Mouse (Mus musculus): Measurements from ENCODE around the gene Hspg2. TPM values are rescaled to one million over a fixed set of nuclear protein-coding genes. Genes with fewer than 3 reads are reported as not detected.
A peak's percentile ranks its signal among the peaks of the same experiment; 100 is the strongest.

Hspg2 gene
- total RNA-seq, 1 experiment: 226 TPM

DNA sequence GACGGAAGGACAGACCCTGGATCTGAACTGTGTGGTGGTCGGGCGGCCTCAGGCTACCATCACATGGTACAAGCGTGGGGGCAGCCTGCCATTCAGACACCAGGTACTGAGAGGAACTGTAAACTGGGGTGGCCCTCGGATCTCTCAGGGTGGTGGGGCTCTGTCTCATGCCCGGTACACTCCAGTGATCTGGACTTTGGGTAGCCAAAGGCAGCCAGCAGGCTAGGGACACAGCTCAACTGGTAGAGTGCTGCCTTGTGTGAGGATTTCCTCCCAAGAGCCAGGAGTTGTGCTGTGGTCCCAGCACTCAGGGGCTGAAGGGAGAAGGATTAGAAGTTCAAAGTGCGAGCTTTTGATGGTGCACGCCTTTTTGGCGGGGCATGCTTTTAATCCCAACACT lies 77.0 kb downstream of the Hspg2 start:
- Histone ChIP-seq H3K4me3 (ENCODE audit: insufficient read depth in 1 of 2, low read depth in 1 of 2, low read length in 2 of 2, poor library complexity in 1 of 2, severe bottlenecking in 1 of 2) (no peak overlapping the region), H3K36me3 (ENCODE audit: control insufficient read depth, insufficient read depth, low read length, poor library complexity, severe bottlenecking) (peaks cover 94% of the 10 kb centered on the region), H3K4me1 (ENCODE audit: control insufficient read depth in 2 of 2, insufficient read depth in 2 of 2, low read length in 2 of 2, poor library complexity in 1 of 2) (no peaks in the 10 kb centered on the region), H3K9ac (ENCODE audit: insufficient read depth, low read depth, low read length, poor library complexity, severe bottlenecking) (no peak overlapping the region), H3K27ac (ENCODE audit: insufficient read depth, low read depth, low read length, poor library complexity, severe bottlenecking) (no peak overlapping the region), H3K9me3 (ENCODE audit: control insufficient read depth, insufficient read depth, low read depth, low read length) (no peaks in the 10 kb centered on the region)
- no peak for DNase-seq (ENCODE audit: low read depth, low spot score)
- TF ChIP-seq ZC3H11A (IDR thresholded peaks at IDR 0.05; ENCODE audit: borderline replicate concordance, low read depth, low read length): no peak
- TF ChIP-seq ZNF384 (IDR thresholded peaks at IDR 0.05; ENCODE audit: low read depth, low read length): no peak
- no peak for TF ChIP-seq CHD2 (IDR thresholded peaks at IDR 0.05; ENCODE audit: low read depth, low read length)
- TF ChIP-seq HCFC1 (IDR thresholded peaks at IDR 0.05; ENCODE audit: borderline replicate concordance, insufficient read depth, low read length): no peak
- TF ChIP-seq MAFK (IDR thresholded peaks at IDR 0.05; ENCODE audit: insufficient read depth, low read depth, low read length): no peak
- in situ Hi-C loops (cut with MboI; ENCODE audit: low sequenced_read_pairs in 2 of 2, unreplicated experiment in 2 of 2): no loop called here

DNA sequence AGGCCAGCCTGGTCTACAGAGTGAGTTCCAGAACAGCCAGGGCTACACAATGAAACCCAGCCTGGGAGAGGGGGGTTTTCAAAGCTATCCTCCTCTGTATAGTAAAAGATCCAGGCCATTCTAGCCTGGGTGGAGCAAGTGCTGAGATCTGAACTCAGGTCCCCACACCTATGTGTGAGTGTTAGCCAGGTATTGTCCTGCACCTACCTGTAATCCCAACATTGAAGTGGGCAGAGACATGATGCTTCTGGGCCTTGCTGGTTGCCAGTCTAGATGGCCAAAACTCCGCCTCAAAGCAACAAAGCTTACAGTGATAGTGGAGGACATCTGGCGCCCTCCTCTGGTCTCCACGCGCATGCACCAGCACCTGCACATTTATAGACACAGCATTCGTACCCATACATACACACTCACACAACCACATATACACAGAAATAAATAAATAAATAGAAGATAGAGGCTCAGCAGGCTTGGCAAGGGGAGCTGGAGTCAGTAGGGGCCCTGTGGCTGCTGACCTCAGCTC lies 77.5 kb downstream of the Hspg2 start:
- Histone ChIP-seq H3K4me3 (ENCODE audit: insufficient read depth in 1 of 2, low read depth in 1 of 2, low read length in 2 of 2, poor library complexity in 1 of 2, severe bottlenecking in 1 of 2) (no peak overlapping the region), H3K4me1 (ENCODE audit: control insufficient read depth in 2 of 2, insufficient read depth in 2 of 2, low read length in 2 of 2, poor library complexity in 1 of 2) (no peaks in the 10 kb centered on the region), H3K9me3 (ENCODE audit: control insufficient read depth, insufficient read depth, low read depth, low read length) (no peaks in the 10 kb centered on the region), H3K27ac (ENCODE audit: insufficient read depth, low read depth, low read length, poor library complexity, severe bottlenecking) (no peak overlapping the region), H3K36me3 (ENCODE audit: control insufficient read depth, insufficient read depth, low read length, poor library complexity, severe bottlenecking) (peaks cover 93% of the 10 kb centered on the region), H3K9ac (ENCODE audit: insufficient read depth, low read depth, low read length, poor library complexity, severe bottlenecking) (no peak overlapping the region)
- peak; percentile 47 for DNase-seq (ENCODE audit: low read depth, low spot score)
- no peak for TF ChIP-seq HCFC1 (IDR thresholded peaks at IDR 0.05; ENCODE audit: borderline replicate concordance, insufficient read depth, low read length)
- 0 out of 2 replicates have a peak, but pooled peaks have one; percentile 25 for TF ChIP-seq ZC3H11A (IDR thresholded peaks at IDR 0.05; ENCODE audit: borderline replicate concordance, low read depth, low read length)
- in situ Hi-C loops (cut with MboI; ENCODE audit: low sequenced_read_pairs in 2 of 2, unreplicated experiment in 2 of 2): no loop called here

DNA sequence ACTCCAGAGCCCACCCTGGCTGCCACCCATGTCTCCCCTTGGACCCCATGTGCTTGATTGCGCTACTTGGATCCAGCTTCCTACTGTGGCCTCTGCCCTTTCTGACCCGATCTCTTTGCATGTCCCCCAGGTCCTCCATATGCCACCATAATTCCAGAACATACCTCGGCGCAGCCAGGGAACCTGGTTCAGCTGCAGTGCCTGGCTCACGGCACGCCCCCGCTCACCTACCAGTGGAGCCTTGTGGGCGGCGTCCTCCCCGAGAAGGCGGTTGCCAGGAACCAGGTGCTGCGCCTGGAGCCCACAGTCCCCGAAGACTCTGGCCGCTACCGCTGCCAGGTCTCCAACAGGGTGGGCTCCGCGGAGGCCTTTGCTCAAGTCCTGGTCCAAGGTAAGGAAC lies 84.9 kb downstream of the Hspg2 start:
- Histone ChIP-seq H3K4me1 (ENCODE audit: control insufficient read depth in 2 of 2, insufficient read depth in 2 of 2, low read length in 2 of 2, poor library complexity in 1 of 2) (0 out of 4 replicates have a peak, but pooled peaks cover 0 to 4% of the 10 kb centered on the region in 2 experiments), H3K27ac (ENCODE audit: insufficient read depth, low read depth, low read length, poor library complexity, severe bottlenecking) (no peak overlapping the region), H3K9ac (ENCODE audit: insufficient read depth, low read depth, low read length, poor library complexity, severe bottlenecking) (no peak overlapping the region), H3K36me3 (ENCODE audit: control insufficient read depth, insufficient read depth, low read length, poor library complexity, severe bottlenecking) (peaks cover 87% of the 10 kb centered on the region), H3K9me3 (ENCODE audit: control insufficient read depth, insufficient read depth, low read depth, low read length) (no peaks in the 10 kb centered on the region), H3K4me3 (ENCODE audit: insufficient read depth in 1 of 2, low read depth in 1 of 2, low read length in 2 of 2, poor library complexity in 1 of 2, severe bottlenecking in 1 of 2) (no peak overlapping the region)
- in situ Hi-C loops (cut with MboI; ENCODE audit: low sequenced_read_pairs in 2 of 2, unreplicated experiment in 2 of 2): no loop called here
- no peak for DNase-seq (ENCODE audit: low read depth, low spot score)
- TF ChIP-seq ZNF384 (IDR thresholded peaks at IDR 0.05; ENCODE audit: low read depth, low read length): no peak
- no peak for TF ChIP-seq HCFC1 (IDR thresholded peaks at IDR 0.05; ENCODE audit: borderline replicate concordance, insufficient read depth, low read length)
- TF ChIP-seq ZC3H11A (IDR thresholded peaks at IDR 0.05; ENCODE audit: borderline replicate concordance, low read depth, low read length): no peak
- no peak for TF ChIP-seq MAFK (IDR thresholded peaks at IDR 0.05; ENCODE audit: insufficient read depth, low read depth, low read length)
- TF ChIP-seq CHD2 (IDR thresholded peaks at IDR 0.05; ENCODE audit: low read depth, low read length): no peak

DNA sequence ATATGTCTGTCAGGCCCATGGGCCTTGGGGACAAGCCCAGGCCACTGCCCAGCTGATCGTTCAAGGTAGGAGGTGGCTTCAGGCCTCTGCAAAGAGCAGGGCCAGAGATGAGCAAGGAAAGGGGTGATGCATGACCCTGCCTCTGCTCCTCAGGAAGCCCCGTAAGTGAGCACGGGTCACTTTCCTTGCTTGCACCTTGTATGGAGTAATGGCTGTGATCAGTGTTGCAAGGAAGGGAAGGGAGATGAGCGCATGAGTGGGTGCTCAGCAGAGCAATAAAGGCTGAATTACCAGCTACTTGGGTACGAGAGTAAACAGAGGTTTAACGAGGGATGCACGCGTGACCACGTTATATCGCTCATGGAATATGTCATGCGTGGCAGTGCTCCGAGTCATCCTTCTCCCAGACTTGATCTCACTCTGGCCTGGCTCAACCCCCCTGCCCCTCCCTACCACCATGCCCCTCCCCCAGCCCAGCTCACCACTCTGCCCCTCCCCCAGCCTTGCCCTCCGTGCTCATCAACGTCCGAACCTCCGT lies 88.2 kb downstream of the Hspg2 start:
- 0 out of 4 replicates have a peak, but pooled peaks cover 0 to 4% of the 10 kb centered on the region in 2 experiments for H3K4me1 ChIP-seq (ENCODE audit: control insufficient read depth in 2 of 2, insufficient read depth in 2 of 2, low read length in 2 of 2, poor library complexity in 1 of 2)
- DNase-seq (ENCODE audit: low read depth, low spot score): no peak
- no peaks in the 10 kb centered on the region for H3K9me3 ChIP-seq (ENCODE audit: control insufficient read depth, insufficient read depth, low read depth, low read length)
- H3K9ac ChIP-seq (ENCODE audit: insufficient read depth, low read depth, low read length, poor library complexity, severe bottlenecking): no peak overlapping the region
- H3K27ac ChIP-seq (ENCODE audit: insufficient read depth, low read depth, low read length, poor library complexity, severe bottlenecking): no peak overlapping the region
- in situ Hi-C loops (cut with MboI; ENCODE audit: low sequenced_read_pairs in 2 of 2, unreplicated experiment in 2 of 2): no loop called here
- H3K4me3 ChIP-seq (ENCODE audit: insufficient read depth in 1 of 2, low read depth in 1 of 2, low read length in 2 of 2, poor library complexity in 1 of 2, severe bottlenecking in 1 of 2): no peak overlapping the region
- TF ChIP-seq CHD2 (IDR thresholded peaks at IDR 0.05; ENCODE audit: low read depth, low read length): no peak
- H3K36me3 ChIP-seq (ENCODE audit: control insufficient read depth, insufficient read depth, low read length, poor library complexity, severe bottlenecking): peaks cover 83% of the 10 kb centered on the region

DNA sequence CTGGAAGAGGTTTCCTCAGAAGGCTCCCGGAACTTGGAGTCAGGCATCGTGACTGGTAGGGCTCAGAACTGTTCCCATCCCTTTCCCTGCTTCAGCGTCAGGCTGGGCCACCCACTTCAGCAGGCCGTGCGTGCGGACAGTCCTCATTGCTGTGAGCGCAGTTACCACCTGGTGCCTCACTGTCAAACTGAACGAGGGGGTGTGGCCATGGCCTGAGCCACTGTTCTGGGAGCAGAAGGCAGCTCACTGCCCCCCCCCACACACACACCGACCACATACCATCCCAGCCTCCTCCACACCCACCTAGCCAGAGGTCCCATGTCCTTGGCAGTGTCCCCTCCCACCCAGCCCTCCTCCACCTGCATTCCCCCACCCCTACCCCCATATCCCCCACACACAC lies 101.3 kb downstream of the Hspg2 start:
- Histone ChIP-seq H3K36me3 (ENCODE audit: control insufficient read depth, insufficient read depth, low read length, poor library complexity, severe bottlenecking) (peaks cover 45% of the 10 kb centered on the region), H3K9me3 (ENCODE audit: control insufficient read depth, insufficient read depth, low read depth, low read length) (no peaks in the 10 kb centered on the region), H3K4me3 (ENCODE audit: insufficient read depth in 1 of 2, low read depth in 1 of 2, low read length in 2 of 2, poor library complexity in 1 of 2, severe bottlenecking in 1 of 2) (no peak overlapping the region), H3K9ac (ENCODE audit: insufficient read depth, low read depth, low read length, poor library complexity, severe bottlenecking) (no peak overlapping the region), H3K27ac (ENCODE audit: insufficient read depth, low read depth, low read length, poor library complexity, severe bottlenecking) (no peak overlapping the region), H3K4me1 (ENCODE audit: control insufficient read depth in 2 of 2, insufficient read depth in 2 of 2, low read length in 2 of 2, poor library complexity in 1 of 2) (peaks cover 0 to 3% of the 10 kb centered on the region in 2 experiments; a peak in 1 of 4 replicates)
- DNase-seq (ENCODE audit: low read depth, low spot score): no peak
- in situ Hi-C loops (cut with MboI; ENCODE audit: low sequenced_read_pairs in 2 of 2, unreplicated experiment in 2 of 2): no loop called here
- TF ChIP-seq ZNF384 (IDR thresholded peaks at IDR 0.05; ENCODE audit: low read depth, low read length) (no peak), MAFK (IDR thresholded peaks at IDR 0.05; ENCODE audit: insufficient read depth, low read depth, low read length) (no peak), ZC3H11A (IDR thresholded peaks at IDR 0.05; ENCODE audit: borderline replicate concordance, low read depth, low read length) (no peak), HCFC1 (IDR thresholded peaks at IDR 0.05; ENCODE audit: borderline replicate concordance, insufficient read depth, low read length) (no peak), CHD2 (IDR thresholded peaks at IDR 0.05; ENCODE audit: low read depth, low read length) (no peak)

Measured in ES-E14 (cell line).